Mouse (Mus musculus) C2C12 (cell line): ENCODE measurements around the gene Grifin.

ENCODE experiments used
- CEBPB ChIP-seq: IDR thresholded peaks from one replicate; pipeline ENCODE4 v1.6.1; 2011; ENCODE audit warnings: low read depth, mild to moderate bottlenecking, control low read depth, moderate library complexity
- CTCF ChIP-seq: IDR thresholded peaks from one replicate; pipeline ENCODE4 v1.5.1; 2011; ENCODE audit not compliant: control insufficient read depth, insufficient read depth, insufficient read length
- FOSL1 ChIP-seq: IDR thresholded peaks from one replicate; pipeline ENCODE4 v1.8.0; 2011; ENCODE audit warnings: mild to moderate bottlenecking, low read length; ENCODE audit not compliant: poor library complexity, insufficient read depth, severe bottlenecking
- MAX ChIP-seq: IDR thresholded peaks from one replicate; pipeline ENCODE4 v1.6.1; 2011; ENCODE audit warnings: mild to moderate bottlenecking, control low read depth
- MYOD1 ChIP-seq: IDR thresholded peaks from one replicate; pipeline ENCODE4 v1.6.1; 2011; ENCODE audit warnings: low read depth; ENCODE audit not compliant: control insufficient read depth, insufficient read length
- MYOG ChIP-seq: IDR thresholded peaks from one replicate; pipeline ENCODE4 v1.6.1; 2011; ENCODE audit not compliant: control insufficient read depth, insufficient read length; ENCODE audit errors: extremely low read depth
- USF1 ChIP-seq: IDR thresholded peaks from one replicate; pipeline ENCODE4 v1.6.1; 2011; ENCODE audit warnings: low read depth, mild to moderate bottlenecking, control low read depth, moderate library complexity

GRCm38 (mm10) chr5:140569032-140569595 lies 4.2 kb upstream of the Grifin start:
- TF ChIP-seq CEBPB (no peak), CTCF (no peak), MAX (no peak), USF1 (no peak), MYOD1 (no peak), FOSL1 (no peak), MYOG (no peak)
